Mouse (Mus musculus): ENCODE data around the gene Myo7a.

DNA sequence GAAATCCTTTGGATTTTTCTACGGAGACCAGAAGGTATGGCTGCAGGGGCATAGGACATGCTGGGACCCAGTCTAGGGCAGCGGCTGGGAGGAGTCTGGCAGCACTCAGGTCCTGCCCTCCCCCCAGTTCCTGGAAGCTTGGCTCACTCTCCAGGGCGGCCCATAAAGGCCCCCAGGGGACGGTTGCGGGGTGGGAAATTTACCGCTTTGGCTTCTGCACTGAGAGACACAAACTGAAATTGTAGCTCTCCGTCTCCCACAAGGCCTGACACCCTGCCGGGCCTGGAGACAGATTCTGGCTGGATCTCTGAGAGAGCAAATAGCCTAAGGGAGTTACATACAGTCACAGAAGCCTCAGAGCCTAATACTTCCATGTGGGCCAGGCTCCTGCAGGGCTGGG, 33.1 kb upstream of the Myo7a start:
- no peak for TF ChIP-seq CTCF (IDR thresholded peaks at IDR 0.05; ENCODE audit: borderline replicate concordance, insufficient read depth, low read length)
- TF ChIP-seq POLR2A (IDR thresholded peaks at IDR 0.05; ENCODE audit: low read depth, low read length): no peak
